In the genomic region with DNA sequence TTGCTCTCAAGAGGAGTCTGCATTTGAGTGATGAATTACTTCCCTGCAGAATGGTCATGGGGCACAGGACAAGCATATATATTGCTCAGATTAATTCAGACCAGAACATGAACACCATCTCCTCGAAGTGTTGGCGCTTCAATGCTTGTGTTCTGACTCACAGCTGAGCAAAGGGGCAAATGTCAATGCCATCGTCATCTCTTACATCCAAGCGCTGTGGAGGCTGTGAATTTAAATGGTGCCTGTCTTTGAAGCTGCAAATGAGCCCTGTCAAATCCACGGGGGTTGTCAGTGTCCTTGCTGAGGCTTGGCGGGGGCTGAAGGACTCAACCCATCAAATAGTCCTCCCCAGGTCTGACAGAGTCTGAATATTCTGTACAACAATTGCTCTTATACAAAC, we compare ENCODE assay signal across 26 mouse cellular contexts.
A peak's percentile ranks its signal among the peaks of the same experiment; 100 is the strongest.
DNase-seq lines count a peak whose midpoint lies in the region; ATAC-seq and TF ChIP-seq lines count a peak whose summit lies in the region.
"Had no signal": no experiment of that assay in that cellular context is flagged by ENCODE, and none has a peak within 500 bp of the region (broad histone marks: within the 10 kb centered on the region; RNA-seq: fewer than 3 reads in every experiment).

No protein-coding gene starts in this region.

- H3K36me3 ChIP-seq in forebrain, postnatal 0 days (ENCODE audit: insufficient read depth): no peaks in the 10 kb centered on the region
- H3K36me3 ChIP-seq in forebrain, embryonic 14.5 days (ENCODE audit: control insufficient read depth, insufficient read depth, low read length): no peaks in the 10 kb centered on the region
- H3K36me3 ChIP-seq in intestine, embryonic 14.5 days (ENCODE audit: control insufficient read depth, insufficient read depth, low read length): no peaks in the 10 kb centered on the region
- H3K36me3 ChIP-seq in intestine, postnatal 0 days (ENCODE audit: control insufficient read depth, insufficient read depth): no peaks in the 10 kb centered on the region
- H3K36me3 ChIP-seq: embryonic facial prominence, embryonic 12.5 days; embryonic facial prominence, embryonic 15.5 days; forebrain, embryonic 15.5 days; heart, embryonic 10.5 days; heart, embryonic 13.5 days; hindbrain, embryonic 12.5 days; hindbrain, embryonic 15.5 days; kidney, embryonic 15.5 days had no signal

- intact Hi-C loops in left cerebral cortex, postnatal 36 days (cut with DNase I): no loop called here

- H3K9me3 ChIP-seq in forebrain, postnatal 0 days (ENCODE audit: low read length): no peaks in the 10 kb centered on the region
- H3K9me3 ChIP-seq in forebrain, embryonic 14.5 days (replicated peaks; ENCODE audit: control insufficient read depth, low read length): no peaks in the 10 kb centered on the region
- no peaks in the 10 kb centered on the region for H3K9me3 ChIP-seq in intestine, embryonic 14.5 days (ENCODE audit: control insufficient read depth, low read length)
- H3K9me3 ChIP-seq in intestine, postnatal 0 days (ENCODE audit: control insufficient read depth): no peaks in the 10 kb centered on the region
- H3K9me3 ChIP-seq: embryonic facial prominence, embryonic 12.5 days; embryonic facial prominence, embryonic 15.5 days; forebrain, embryonic 15.5 days; heart, embryonic 10.5 days; heart, embryonic 13.5 days; hindbrain, embryonic 12.5 days; hindbrain, embryonic 15.5 days; kidney, embryonic 15.5 days had no signal

- H3K27ac ChIP-seq in forebrain, postnatal 0 days (ENCODE audit: low read depth, low read length): no peak overlapping the region
- no peak overlapping the region for H3K27ac ChIP-seq in forebrain, embryonic 14.5 days (ENCODE audit: low read depth, low read length)
- no peak overlapping the region for H3K27ac ChIP-seq in intestine, embryonic 14.5 days (ENCODE audit: low read depth)
- H3K27ac ChIP-seq in intestine, postnatal 0 days (ENCODE audit: low read depth, low read length): no peak overlapping the region
- no peak overlapping the region for H3K27ac ChIP-seq in cerebellum, adult 2 months (ENCODE audit: insufficient read depth, low read length)
- H3K27ac ChIP-seq: embryonic facial prominence, embryonic 12.5 days; embryonic facial prominence, embryonic 15.5 days; forebrain, embryonic 15.5 days; heart, adult 2 months; heart, embryonic 10.5 days; heart, embryonic 13.5 days; hindbrain, embryonic 12.5 days; hindbrain, embryonic 15.5 days; kidney, embryonic 15.5 days had no signal

- no peak overlapping the region for H3K9ac ChIP-seq in forebrain, postnatal 0 days
- H3K9ac ChIP-seq in forebrain, embryonic 14.5 days (ENCODE audit: low read length): no peak overlapping the region
- H3K9ac ChIP-seq in intestine, embryonic 14.5 days (ENCODE audit: low read length): no peak overlapping the region
- H3K9ac ChIP-seq in intestine, postnatal 0 days (ENCODE audit: low read depth, low read length): no peak overlapping the region
- H3K9ac ChIP-seq: embryonic facial prominence, embryonic 12.5 days; embryonic facial prominence, embryonic 15.5 days; forebrain, embryonic 15.5 days; heart, embryonic 13.5 days; hindbrain, embryonic 12.5 days; hindbrain, embryonic 15.5 days; kidney, embryonic 15.5 days had no signal

- DNase-seq in forebrain, postnatal 0 days: no peak
- no peak for DNase-seq in forebrain, embryonic 14.5 days (ENCODE audit: low spot score)
- peak; percentile 31 for DNase-seq in intestine, embryonic 14.5 days (ENCODE audit: low spot score)
- peak; percentile 36 for DNase-seq in adrenal gland, postnatal 14 days
- peak; percentile 38 for DNase-seq in brain, adult 2 months (ENCODE audit: low read depth, low spot score)
- no peak for DNase-seq in left cerebral cortex, postnatal 36 days (ENCODE audit: low spot score in 2 of 2)
- DNase-seq in cerebellum, adult 2 months: no peak
- DNase-seq: cerebellum, adult 11-12 months; cerebellum, adult 9-10 months; cerebellum, postnatal 25 days; gastrocnemius, postnatal 25 days; heart, adult 2 months; heart, postnatal 14 days; kidney, adult 11 months; kidney, adult 8-10 months had no signal

- H3K27me3 ChIP-seq in forebrain, postnatal 0 days (ENCODE audit: insufficient read depth, low read length): no peaks in the 10 kb centered on the region
- no peaks in the 10 kb centered on the region for H3K27me3 ChIP-seq in forebrain, embryonic 14.5 days (replicated peaks; ENCODE audit: control insufficient read depth, insufficient read depth, low read length)
- no peaks in the 10 kb centered on the region for H3K27me3 ChIP-seq in intestine, embryonic 14.5 days (replicated peaks; ENCODE audit: control insufficient read depth, insufficient read depth, low read length)
- H3K27me3 ChIP-seq in intestine, postnatal 0 days (replicated peaks; ENCODE audit: control insufficient read depth, insufficient read depth, low read length): no peaks in the 10 kb centered on the region
- H3K27me3 ChIP-seq in cerebellum, adult 2 months (ENCODE audit: control insufficient read depth, insufficient read depth, low read length): no peaks in the 10 kb centered on the region
- H3K27me3 ChIP-seq: embryonic facial prominence, embryonic 12.5 days; embryonic facial prominence, embryonic 15.5 days; forebrain, embryonic 15.5 days; heart, embryonic 13.5 days; hindbrain, embryonic 12.5 days; hindbrain, embryonic 15.5 days; kidney, embryonic 15.5 days had no signal

- TF ChIP-seq CTCF in forebrain, postnatal 0 days (IDR thresholded peaks at IDR 0.05; ENCODE audit: low read depth): no peak
- TF ChIP-seq CTCF in intestine, postnatal 0 days (IDR thresholded peaks at IDR 0.05; ENCODE audit: low read depth): no peak
- TF ChIP-seq CTCF in cerebellum, adult 2 months (IDR thresholded peaks at IDR 0.05; ENCODE audit: borderline replicate concordance, insufficient read depth, low read depth, low read length): no peak

- no peak overlapping the region for H3K4me2 ChIP-seq in forebrain, postnatal 0 days (ENCODE audit: low read depth)
- no peak overlapping the region for H3K4me2 ChIP-seq in forebrain, embryonic 14.5 days (ENCODE audit: low read length)
- H3K4me2 ChIP-seq in intestine, embryonic 14.5 days (ENCODE audit: low read length): no peak overlapping the region
- H3K4me2 ChIP-seq in intestine, postnatal 0 days (replicated peaks; ENCODE audit: low read depth): no peak overlapping the region
- H3K4me2 ChIP-seq: embryonic facial prominence, embryonic 12.5 days; embryonic facial prominence, embryonic 15.5 days; forebrain, embryonic 15.5 days; heart, embryonic 13.5 days; hindbrain, embryonic 12.5 days; hindbrain, embryonic 15.5 days; kidney, embryonic 15.5 days had no signal

- ATAC-seq in forebrain, postnatal 0 days: 0 out of 2 replicates have a peak, but pooled peaks have one; percentile 10
- no peak for ATAC-seq in forebrain, embryonic 14.5 days
- ATAC-seq in intestine, embryonic 14.5 days (replicated peaks; ENCODE audit: low FRiP score, low TSS enrichment, low read depth): no peak
- ATAC-seq in intestine, postnatal 0 days: no peak
- ATAC-seq: CD4-positive, CD25-positive, alpha-beta regulatory T cell, adult 4 months; forebrain, embryonic 15.5 days; inflammation-experienced regulatory T-cells, adult 6 months had no signal

- H3K4me3 ChIP-seq in forebrain, postnatal 0 days (ENCODE audit: low read depth, low read length): no peak overlapping the region
- H3K4me3 ChIP-seq in forebrain, embryonic 14.5 days (ENCODE audit: low read depth, low read length): no peak overlapping the region
- H3K4me3 ChIP-seq in intestine, embryonic 14.5 days (ENCODE audit: low read depth, low read length): no peak overlapping the region
- H3K4me3 ChIP-seq in intestine, postnatal 0 days (ENCODE audit: low read depth, low read length): no peak overlapping the region
- no peak overlapping the region for H3K4me3 ChIP-seq in cerebellum, adult 2 months (replicated peaks; ENCODE audit: insufficient read depth, low read depth, low read length)
- H3K4me3 ChIP-seq: embryonic facial prominence, embryonic 12.5 days; embryonic facial prominence, embryonic 15.5 days; forebrain, embryonic 15.5 days; heart, adult 2 months; heart, embryonic 10.5 days; heart, embryonic 13.5 days; hindbrain, embryonic 12.5 days; hindbrain, embryonic 15.5 days; kidney, embryonic 15.5 days had no signal

- 53% methylated on average over 6 of the region's 6 CpGs for WGBS in forebrain, postnatal 0 days
- 66% methylated on average over 6 of the region's 6 CpGs for WGBS in forebrain, embryonic 14.5 days
- WGBS in intestine, embryonic 14.5 days: 48% methylated on average over 6 of the region's 6 CpGs
- 69% methylated on average over 6 of the region's 6 CpGs for WGBS in intestine, postnatal 0 days
- 65% methylated on average over 6 of the region's 6 CpGs for WGBS in cerebellum, adult 2 months

- H3K4me1 ChIP-seq in forebrain, postnatal 0 days (ENCODE audit: insufficient read depth): no peaks in the 10 kb centered on the region
- H3K4me1 ChIP-seq in forebrain, embryonic 14.5 days (ENCODE audit: control insufficient read depth, insufficient read depth, low read length): no peaks in the 10 kb centered on the region
- H3K4me1 ChIP-seq in intestine, embryonic 14.5 days (replicated peaks; ENCODE audit: control insufficient read depth, insufficient read depth, low read length): no peaks in the 10 kb centered on the region
- H3K4me1 ChIP-seq in intestine, postnatal 0 days (replicated peaks; ENCODE audit: control insufficient read depth, insufficient read depth, low read length): no peaks in the 10 kb centered on the region
- H3K4me1 ChIP-seq in cerebellum, adult 2 months (ENCODE audit: control insufficient read depth, insufficient read depth, low read length): no peaks in the 10 kb centered on the region
- H3K4me1 ChIP-seq: embryonic facial prominence, embryonic 12.5 days; embryonic facial prominence, embryonic 15.5 days; forebrain, embryonic 15.5 days; heart, embryonic 10.5 days; heart, embryonic 13.5 days; hindbrain, embryonic 12.5 days; hindbrain, embryonic 15.5 days had no signal

- no peak for TF ChIP-seq POLR2A in cerebellum, adult 2 months (IDR thresholded peaks at IDR 0.05; ENCODE audit: borderline replicate concordance, insufficient read depth, low read length)

Comparison
In these comparisons a context has a peak if more than half of its experiments do, and no peak if none do; other contexts are left out.
1. DNase-seq: peak in intestine, embryonic 14.5 days (single experiment), adrenal gland, postnatal 14 days (single experiment) and brain, adult 2 months (single experiment); none in forebrain, postnatal 0 days (single experiment), forebrain, embryonic 14.5 days (single experiment), left cerebral cortex, postnatal 36 days (0 of 2) and cerebellum, adult 2 months (0 of 2).